Comparison of ENCODE assay signal across 24 mouse cellular contexts in genomic region chr3:71220379-71220778, GRCm38 (mm10).
"Had no signal": no experiment of that assay in that cellular context is flagged by ENCODE, and none has a peak within 500 bp of the region (broad histone marks: within the 10 kb centered on the region; RNA-seq: fewer than 3 reads in every experiment).

No protein-coding gene starts in this region.

- H3K9ac ChIP-seq: limb, embryonic 12.5 days; limb, embryonic 15.5 days; liver, embryonic 12.5 days; liver, embryonic 15.5 days; lung, embryonic 15.5 days; midbrain, embryonic 13.5 days; neural tube, embryonic 13.5 days had no signal

- H3K27me3 ChIP-seq: limb, embryonic 12.5 days; limb, embryonic 15.5 days; liver, embryonic 12.5 days; liver, embryonic 15.5 days; lung, embryonic 15.5 days; megakaryocyte, embryonic 14.5 days; midbrain, embryonic 13.5 days; neural tube, embryonic 13.5 days had no signal

- H3K4me2 ChIP-seq: limb, embryonic 12.5 days; limb, embryonic 15.5 days; liver, embryonic 12.5 days; liver, embryonic 15.5 days; lung, embryonic 15.5 days; midbrain, embryonic 13.5 days; neural tube, embryonic 13.5 days had no signal

- H3K27ac ChIP-seq: kidney, postnatal 0 days; limb, embryonic 12.5 days; limb, embryonic 15.5 days; liver, embryonic 12.5 days; liver, embryonic 15.5 days; lung, embryonic 15.5 days; midbrain, embryonic 10.5 days; midbrain, embryonic 13.5 days; neural tube, embryonic 13.5 days; stomach, postnatal 0 days had no signal

- H3K9me3 ChIP-seq: limb, embryonic 12.5 days; limb, embryonic 15.5 days; liver, embryonic 12.5 days; liver, embryonic 15.5 days; lung, embryonic 15.5 days; megakaryocyte, embryonic 14.5 days; midbrain, embryonic 10.5 days; midbrain, embryonic 13.5 days; neural tube, embryonic 13.5 days had no signal

- H3K36me3 ChIP-seq: limb, embryonic 12.5 days; limb, embryonic 15.5 days; liver, embryonic 12.5 days; liver, embryonic 15.5 days; lung, embryonic 15.5 days; midbrain, embryonic 10.5 days; midbrain, embryonic 13.5 days; neural tube, embryonic 13.5 days had no signal

- ATAC-seq: intestine, postnatal 0 days; liver, embryonic 12.5 days; midbrain, embryonic 13.5 days; midbrain, embryonic 16.5 days had no signal

- H3K4me3 ChIP-seq: limb, embryonic 12.5 days; limb, embryonic 15.5 days; liver, embryonic 12.5 days; liver, embryonic 15.5 days; lung, embryonic 15.5 days; megakaryocyte, embryonic 14.5 days; midbrain, embryonic 10.5 days; midbrain, embryonic 13.5 days; myocyte; neural tube, embryonic 13.5 days had no signal

- DNase-seq: kidney, adult 2 months; kidney, postnatal 25 days; left cerebral cortex, postnatal 4 days; lung, adult 18-20 months; lung, postnatal 10 days; lung, postnatal 36 days; retina, postnatal 1 day; right cerebral cortex, postnatal 14 days; right cerebral cortex, postnatal 4 days; thymus, postnatal 25 days had no signal

- H3K4me1 ChIP-seq: limb, embryonic 12.5 days; limb, embryonic 15.5 days; liver, embryonic 12.5 days; liver, embryonic 15.5 days; lung, embryonic 15.5 days; megakaryocyte, embryonic 14.5 days; midbrain, embryonic 10.5 days; midbrain, embryonic 13.5 days; neural tube, embryonic 13.5 days had no signal
